Mouse (Mus musculus) hindbrain, embryonic 10.5 days (tissue): ENCODE results near the gene Fignl1. TPM values are rescaled to one million over a fixed set of nuclear protein-coding genes. Genes with fewer than 3 reads are reported as not detected.

ENCODE experiments used
- DNase-seq: peaks from one replicate; pipeline ENCODE4 v3.0.0-alpha.2; 2017; ENCODE audit warnings: low spot score
- H3K27ac ChIP-seq: fragments of 300-500 bp; sonication (generic); 2 replicates; pipeline ENCODE4 v1.5.1; 2016; ENCODE audit warnings: mild to moderate bottlenecking, moderate library complexity
- H3K27me3 ChIP-seq: fragments of 300-500 bp; sonication (generic); 2 replicates; pipeline ENCODE4 v1.6.1; 2016; ENCODE audit warnings: mild to moderate bottlenecking; ENCODE audit not compliant: poor library complexity, insufficient read depth, severe bottlenecking
- H3K36me3 ChIP-seq: fragments of 300-500 bp; sonication (generic); 2 replicates; pipeline ENCODE4 v1.6.1; 2016; ENCODE audit warnings: mild to moderate bottlenecking, moderate library complexity
- H3K4me1 ChIP-seq: fragments of 300-500 bp; sonication (generic); replicated peaks from 2 replicates; pipeline ENCODE4 v1.6.1; 2016; ENCODE audit warnings: mild to moderate bottlenecking
- H3K4me3 ChIP-seq: fragments of 300-500 bp; sonication (generic); 2 replicates; pipeline ENCODE4 v1.5.1; 2016; ENCODE audit warnings: mild to moderate bottlenecking, moderate library complexity
- H3K9me3 ChIP-seq: fragments of 300-500 bp; sonication (generic); 2 replicates; pipeline ENCODE4 v1.6.1; 2016; ENCODE audit warnings: mild to moderate bottlenecking, moderate library complexity
- WGBS: fragments of 180-500 bp; shearing (Covaris S2); methylation state at CpG from one replicate; pipeline ENCODE4 v1.1.7; 2016; 5-methylcytosine and 5-hydroxymethylcytosine counted together
- polyA plus RNA-seq: library from polyadenylated mRNA; unstranded; fragments of >200 nt; fragmentation: Nextera tagmentation; extraction: Ambion mirVana; gene quantifications from 2 replicates; pipeline ENCODE4 v1.2.1, GENCODE M21; 2016

The Fignl1 gene
- polyA plus RNA-seq, 1 experiment from 2014 or later = 67.8 TPM

- no peaks in the 10 kb centered on the region for H3K36me3 ChIP-seq
- H3K27me3 ChIP-seq = no peaks in the 10 kb centered on the region
- peak overlapping the region; percentile 88 for H3K27ac ChIP-seq
- peaks cover 88% of the 10 kb centered on the region for H3K4me1 ChIP-seq
- WGBS = 18% methylated on average over 11 of the region's 11 CpGs
- no peaks in the 10 kb centered on the region for H3K9me3 ChIP-seq
- 0 out of 2 replicates have a peak overlapping the region, but pooled peaks have one; percentile 9 for H3K4me3 ChIP-seq
- peak; percentile 41 for DNase-seq
Measured at GRCm38 (mm10) chr11:11829161-11830000, 20.6 kb upstream of the Fignl1 start.

GRCm38 (mm10) chr11:11828761-11829160 is 20.0 kb upstream of the Fignl1 start:
- 17% methylated on average over 6 of the region's 6 CpGs for WGBS
- Histone ChIP-seq H3K4me1 (peaks cover 93% of the 10 kb centered on the region), H3K36me3 (no peaks in the 10 kb centered on the region), H3K27me3 (no peaks in the 10 kb centered on the region), H3K27ac (peak overlapping the region; percentile 88), H3K4me3 (0 out of 2 replicates have a peak overlapping the region, but pooled peaks have one; percentile 9), H3K9me3 (no peaks in the 10 kb centered on the region)
- peak; percentile 55 for DNase-seq

GRCm38 (mm10) chr11:11828251-11828650 is 19.5 kb upstream of the Fignl1 start:
- peaks cover 93% of the 10 kb centered on the region for H3K4me1 ChIP-seq
- DNase-seq = peak; percentile 70
- H3K4me3 ChIP-seq = no peak overlapping the region
- H3K27me3 ChIP-seq = no peaks in the 10 kb centered on the region
- no peaks in the 10 kb centered on the region for H3K9me3 ChIP-seq
- no peaks in the 10 kb centered on the region for H3K36me3 ChIP-seq
- WGBS = 21% methylated on average over 5 of the region's 5 CpGs
- H3K27ac ChIP-seq = peak overlapping the region; percentile 88

GRCm38 (mm10) chr11:11826475-11826874 is 17.7 kb upstream of the Fignl1 start:
- H3K4me3 ChIP-seq = no peak overlapping the region
- H3K4me1 ChIP-seq = peaks cover 92% of the 10 kb centered on the region
- peak overlapping the region; percentile 94; the same call in 1 of the 2 replicates for H3K27ac ChIP-seq
- H3K27me3 ChIP-seq = no peaks in the 10 kb centered on the region
- DNase-seq = no peak
- H3K36me3 ChIP-seq = no peaks in the 10 kb centered on the region
- no peaks in the 10 kb centered on the region for H3K9me3 ChIP-seq

- H3K27me3 ChIP-seq = no peaks in the 10 kb centered on the region
- no peaks in the 10 kb centered on the region for H3K36me3 ChIP-seq
- H3K4me1 ChIP-seq = peaks cover 90% of the 10 kb centered on the region
- no peak for DNase-seq
- WGBS = 84% methylated on average over 6 of the region's 6 CpGs
- H3K27ac ChIP-seq = peak overlapping the region; percentile 94
- H3K9me3 ChIP-seq = no peaks in the 10 kb centered on the region
- no peak overlapping the region for H3K4me3 ChIP-seq
Measured at GRCm38 (mm10) chr11:11825670-11826069, 16.9 kb upstream of the Fignl1 start.

- peak; percentile 56 for DNase-seq
- Histone ChIP-seq H3K27ac (peak overlapping the region; percentile 94), H3K36me3 (no peaks in the 10 kb centered on the region), H3K4me3 (0 out of 2 replicates have a peak overlapping the region, but pooled peaks have one; percentile 13), H3K9me3 (no peaks in the 10 kb centered on the region), H3K27me3 (no peaks in the 10 kb centered on the region), H3K4me1 (peaks cover 89% of the 10 kb centered on the region)
- WGBS = 44% methylated on average over 3 of the region's 3 CpGs
Measured at GRCm38 (mm10) chr11:11824970-11825635, 16.3 kb upstream of the Fignl1 start.

GRCm38 (mm10) chr11:11823980-11824911 is 15.5 kb upstream of the Fignl1 start:
- no peaks in the 10 kb centered on the region for H3K36me3 ChIP-seq
- H3K27me3 ChIP-seq = no peaks in the 10 kb centered on the region
- H3K9me3 ChIP-seq = no peaks in the 10 kb centered on the region
- H3K4me3 ChIP-seq = 0 out of 2 replicates have a peak overlapping the region, but pooled peaks have one; percentile 13
- peaks cover 80% of the 10 kb centered on the region for H3K4me1 ChIP-seq
- peak; percentile 64 for DNase-seq
- 15% methylated on average over 12 of the region's 12 CpGs for WGBS
- H3K27ac ChIP-seq = peak overlapping the region; percentile 94

- peak overlapping the region; percentile 94 for H3K27ac ChIP-seq
- peak overlapping the region; percentile 22 for H3K4me3 ChIP-seq
- no peaks in the 10 kb centered on the region for H3K9me3 ChIP-seq
- peak; percentile 88 for DNase-seq
- no peaks in the 10 kb centered on the region for H3K36me3 ChIP-seq
- WGBS = 1% methylated on average over 20 of the region's 20 CpGs
- no peaks in the 10 kb centered on the region for H3K27me3 ChIP-seq
- H3K4me1 ChIP-seq = peaks cover 64% of the 10 kb centered on the region
Measured at GRCm38 (mm10) chr11:11822181-11823095, 13.7 kb upstream of the Fignl1 start.

GRCm38 (mm10) chr11:11821387-11821975 is 12.7 kb upstream of the Fignl1 start:
- Histone ChIP-seq H3K27ac (peak overlapping the region; percentile 94), H3K36me3 (no peaks in the 10 kb centered on the region), H3K9me3 (no peaks in the 10 kb centered on the region), H3K4me3 (peak overlapping the region; percentile 22; the same call in 1 of the 2 replicates), H3K27me3 (no peaks in the 10 kb centered on the region), H3K4me1 (peaks cover 56% of the 10 kb centered on the region)
- WGBS = 6% methylated on average over 16 of the region's 16 CpGs
- peak; percentile 93 for DNase-seq

GRCm38 (mm10) chr11:11820737-11821136 is 12.0 kb upstream of the Fignl1 start:
- H3K9me3 ChIP-seq = no peaks in the 10 kb centered on the region
- H3K36me3 ChIP-seq = no peaks in the 10 kb centered on the region
- DNase-seq = no peak
- H3K27me3 ChIP-seq = no peaks in the 10 kb centered on the region
- H3K4me1 ChIP-seq = peaks cover 52% of the 10 kb centered on the region
- peak overlapping the region; percentile 94 for H3K27ac ChIP-seq
- 67% methylated on average over 3 of the region's 3 CpGs for WGBS
- H3K4me3 ChIP-seq = no peak overlapping the region

GRCm38 (mm10) chr11:11820251-11820650 is 11.5 kb upstream of the Fignl1 start:
- peak; percentile 80 for DNase-seq
- Histone ChIP-seq H3K9me3 (no peaks in the 10 kb centered on the region), H3K27ac (peak overlapping the region; percentile 94), H3K4me3 (no peak overlapping the region), H3K4me1 (peaks cover 47% of the 10 kb centered on the region), H3K27me3 (no peaks in the 10 kb centered on the region), H3K36me3 (no peaks in the 10 kb centered on the region)
- whole genome bisulfite sequencing = 4% methylated on average over 2 of the region's 2 CpGs
